ENCODE assay signal across 10 mouse cellular contexts in genomic region chr11:106723611-106724125, GRCm38 (mm10). TPM values are rescaled to one million over a fixed set of nuclear protein-coding genes. Genes with fewer than 3 reads are reported as not detected.
A peak's percentile ranks its signal among the peaks of the same experiment; 100 is the strongest.
DNase-seq lines count a peak whose midpoint lies in the region; ATAC-seq lines count a peak whose summit lies in the region.
"Had no signal": no experiment of that assay in that cellular context is flagged by ENCODE, and none has a peak within 500 bp of the region (broad histone marks: within the 10 kb centered on the region; RNA-seq: fewer than 3 reads in every experiment).

No protein-coding gene starts in this region.

- H3K27me3 ChIP-seq in heart, embryonic 12.5 days (replicated peaks), result no peaks in the 10 kb centered on the region
- H3K27me3 ChIP-seq in neural tube, embryonic 15.5 days (replicated peaks), result no peaks in the 10 kb centered on the region

- H3K4me1 ChIP-seq in heart, embryonic 12.5 days (replicated peaks), result peaks cover 27% of the 10 kb centered on the region
- H3K4me1 ChIP-seq in neural tube, embryonic 15.5 days, result peaks cover 13% of the 10 kb centered on the region; the same call in 1 of the 2 replicates

- H3K36me3 ChIP-seq in heart, embryonic 12.5 days, result no peaks in the 10 kb centered on the region
- no peaks in the 10 kb centered on the region for H3K36me3 ChIP-seq in neural tube, embryonic 15.5 days

- WGBS in heart, embryonic 12.5 days, result 68% methylated on average over 15 of the region's 15 CpGs
- WGBS in neural tube, embryonic 15.5 days, result 79% methylated on average over 15 of the region's 15 CpGs

- H3K27ac ChIP-seq in heart, embryonic 12.5 days (ENCODE audit: poor library complexity, severe bottlenecking), result no peak overlapping the region
- no peak overlapping the region for H3K27ac ChIP-seq in neural tube, embryonic 15.5 days (replicated peaks)
- H3K27ac ChIP-seq: macrophage had no signal

- no peak overlapping the region for H3K9ac ChIP-seq in heart, embryonic 12.5 days
- H3K9ac ChIP-seq in neural tube, embryonic 15.5 days (replicated peaks), result no peak overlapping the region

- DNase-seq in heart, adult 18-20 months, result peak; percentile 38 to 56
- DNase-seq in heart, adult 9 months (ENCODE audit: low spot score in 2 of 2), result no peak
- DNase-seq in thymus, postnatal 14 days, result peak; percentile 23
- no peak for DNase-seq in thymus, adult 18-20 months
- DNase-seq in layer of hippocampus, postnatal 36 days, result no peak
- DNase-seq in lung, postnatal 14 days, result no peak
- DNase-seq: kidney, postnatal 10 days had no signal

- no peak for ATAC-seq in heart, embryonic 12.5 days (ENCODE audit: insufficient number of reproducible peaks, low FRiP score)
- no peak for ATAC-seq in neural tube, embryonic 15.5 days (ENCODE audit: low FRiP score)

- peak overlapping the region; percentile 14 for H3K4me2 ChIP-seq in heart, embryonic 12.5 days
- peak overlapping the region; percentile 17; the same call in 1 of the 2 replicates for H3K4me2 ChIP-seq in neural tube, embryonic 15.5 days

- H3K9me3 ChIP-seq in heart, embryonic 12.5 days (replicated peaks), result no peaks in the 10 kb centered on the region
- H3K9me3 ChIP-seq in neural tube, embryonic 15.5 days (replicated peaks), result no peaks in the 10 kb centered on the region

- no peak overlapping the region for H3K4me3 ChIP-seq in heart, embryonic 12.5 days
- H3K4me3 ChIP-seq in neural tube, embryonic 15.5 days (replicated peaks), result no peak overlapping the region

RNA-seq across cellular contexts. Expression of gene Pecam1, which starts 26.8 kb away (rescaled TPM):
- total RNA-seq in heart, adult 18-20 months (2021), result 100 to 1,000 TPM in 1 of 2 experiments, 10 to 100 TPM in 1; 91.5 to 105 TPM
- 67.9 and 73.1 TPM in 2 replicates for polyA plus RNA-seq in heart, embryonic 12.5 days (2016; fragmentation: Nextera tagmentation; extraction: Ambion mirVana)
- 14.4 and 27.3 TPM in 2 replicates for polyA plus RNA-seq in neural tube, embryonic 15.5 days (2015; fragmentation: Nextera tagmentation; extraction: Ambion mirVana)
- 10 to 100 TPM; 15.5 to 18.0 TPM for total RNA-seq in layer of hippocampus, postnatal 36 days (2021)

RNA-seq across cellular contexts. Expression of gene Milr1, which starts 27.4 kb away (rescaled TPM):
- 1 to 10 TPM in 1 of 2 experiments, under 1 TPM in 1; 0.54 to 1.7 TPM for total RNA-seq in heart, adult 18-20 months (2021)
- 0.57 and 0.95 TPM in 2 replicates for polyA plus RNA-seq in heart, embryonic 12.5 days (2016; fragmentation: Nextera tagmentation; extraction: Ambion mirVana)
- polyA plus RNA-seq in neural tube, embryonic 15.5 days (2015; fragmentation: Nextera tagmentation; extraction: Ambion mirVana), result 0.46 and 3.5 TPM in 2 replicates
- not detected for total RNA-seq in layer of hippocampus, postnatal 36 days (2021)

RNA-seq across cellular contexts. Expression of gene Polg2, which starts 55.7 kb away (rescaled TPM):
- 1 to 10 TPM; 3.5 to 4.6 TPM for total RNA-seq in heart, adult 18-20 months (2021)
- 6.9 and 7.6 TPM in 2 replicates for polyA plus RNA-seq in heart, embryonic 12.5 days (2016; fragmentation: Nextera tagmentation; extraction: Ambion mirVana)
- 9.1 and 11.5 TPM in 2 replicates for polyA plus RNA-seq in neural tube, embryonic 15.5 days (2015; fragmentation: Nextera tagmentation; extraction: Ambion mirVana)
- total RNA-seq in layer of hippocampus, postnatal 36 days (2021), result 1 to 10 TPM; 4.8 to 5.1 TPM

Comparison
In these comparisons a context has a peak if more than half of its experiments do, and no peak if none do; other contexts are left out.
1. DNase-seq: peak in heart, adult 18-20 months (2 of 2) and thymus, postnatal 14 days (single experiment); none in heart, adult 9 months (0 of 2), thymus, adult 18-20 months (0 of 2), layer of hippocampus, postnatal 36 days (0 of 2) and lung, postnatal 14 days (single experiment).
2. RNA of gene Pecam1, which starts 26.8 kb away (total RNA-seq): 91.5 to 105 TPM in heart, adult 18-20 months; 15.5 to 18.0 TPM in layer of hippocampus, postnatal 36 days; every median in the first group is over 4 times any median in the second.